Mouse (Mus musculus) left cerebral cortex, adult 2 months (tissue): ENCODE measurements around the gene Mast2. TPM values are rescaled to one million over a fixed set of nuclear protein-coding genes. Genes with fewer than 3 reads are reported as not detected.

Source experiments
- DNase-seq, 2 experiments: peaks; one replicate each; pipeline ENCODE4 v3.0.0; 2021 to 2022; ENCODE audit warnings: low spot score in 2 of 2, mixed read lengths in 1 of 2; ENCODE audit errors: extremely low spot score in 1 of 2
- H3K27ac ChIP-seq: fragments of 200-600 bp; 2 replicates; pipeline ENCODE4 v1.8.1; 2022
- H3K4me3 ChIP-seq: fragments of 200-600 bp; 2 replicates; pipeline ENCODE4 v1.8.1; 2022
- CTCF ChIP-seq: fragments of 200-600 bp; IDR thresholded peaks from 2 replicates; pipeline ENCODE4 v1.8.1; 2022; ENCODE audit warnings: antibody characterized with exemption, mild to moderate bottlenecking, moderate library complexity
- intact Hi-C: fragments of 180-260 bp; cut with DNase I; formaldehyde crosslinking; loops from one replicate; pipeline ENCODE4 v1.15.1; 2025
- total RNA-seq, 2 experiments: library from RNA; stranded (reverse); gene quantifications; 2 replicates each; pipeline ENCODE4 v1.2.3; 2021

The Mast2 gene
- total RNA-seq, 2 experiments from 2014 or later = 115 to 121 TPM

- TF ChIP-seq CTCF = no peak
- DNase-seq = no peak
- intact Hi-C loops = no loop called here
- H3K27ac ChIP-seq = peak overlapping the region; percentile 86; the same call in 1 of the 2 replicates
- H3K4me3 ChIP-seq = no peak overlapping the region
Observed at GRCm38 (mm10) chr4:116406668-116407067, 57.3 kb downstream of the Mast2 start.

GRCm38 (mm10) chr4:116405955-116406351, 58.0 kb downstream of the Mast2 start:
- TF ChIP-seq CTCF = no peak
- Histone ChIP-seq H3K27ac (peak overlapping the region; percentile 86), H3K4me3 (peak overlapping the region; percentile 52)
- intact Hi-C loops = no loop called here
- DNase-seq = peak in 1 of 2 experiments; percentile 30

- H3K4me3 ChIP-seq = peak overlapping the region; percentile 52
- H3K27ac ChIP-seq = peak overlapping the region; percentile 86
- TF ChIP-seq CTCF = no peak
- DNase-seq = no peak
- intact Hi-C loops = no loop called here
Observed at GRCm38 (mm10) chr4:116405276-116405954, 58.6 kb downstream of the Mast2 start.

GRCm38 (mm10) chr4:116403884-116404283, 60.1 kb downstream of the Mast2 start:
- DNase-seq = no peak
- Histone ChIP-seq H3K4me3 (peak overlapping the region; percentile 52; the same call in 1 of the 2 replicates), H3K27ac (peak overlapping the region; percentile 22; the same call in 1 of the 2 replicates)
- intact Hi-C loops = loop anchor here (1.0 to 5.0 kb wide), 2 partner anchors 62 to 237 kb away; partner anchors contain the start of gene Tspan1
- peak; percentile 27 for TF ChIP-seq CTCF

- no peak overlapping the region for H3K27ac ChIP-seq
- DNase-seq = no peak
- TF ChIP-seq CTCF = no peak
- intact Hi-C loops = loop anchor here (5.0 kb wide), 1 partner anchor 235 kb away; the partner anchor contains the start of gene Tspan1
- no peak overlapping the region for H3K4me3 ChIP-seq
Observed at GRCm38 (mm10) chr4:116402708-116403107, 61.3 kb downstream of the Mast2 start.

GRCm38 (mm10) chr4:116398051-116398450, 65.9 kb downstream of the Mast2 start:
- no peak overlapping the region for H3K4me3 ChIP-seq
- TF ChIP-seq CTCF = no peak

GRCm38 (mm10) chr4:116377973-116378667, 85.9 kb downstream of the Mast2 start:
- H3K27ac ChIP-seq = no peak overlapping the region
- no peak overlapping the region for H3K4me3 ChIP-seq
- no peak for DNase-seq
- intact Hi-C loops = no loop called here
- no peak for TF ChIP-seq CTCF

More at GRCm38 (mm10) chr4:116398051-116398450, 65.9 kb downstream of the Mast2 start:
- intact Hi-C loops = no loop called here
- DNase-seq = no peak
- H3K27ac ChIP-seq = no peak overlapping the region

- no peak overlapping the region for H3K4me3 ChIP-seq
- TF ChIP-seq CTCF = no peak
- DNase-seq = peak; percentile 24 to 44
- no peak overlapping the region for H3K27ac ChIP-seq
- intact Hi-C loops = no loop called here
Observed at GRCm38 (mm10) chr4:116371676-116372075, 92.3 kb downstream of the Mast2 start.

GRCm38 (mm10) chr4:116358099-116358498, 105.9 kb downstream of the Mast2 start:
- intact Hi-C loops = no loop called here
- TF ChIP-seq CTCF = peak; percentile 7; the same call in 1 of the 2 replicates

GRCm38 (mm10) chr4:116352919-116353318, 111.1 kb downstream of the Mast2 start:
- TF ChIP-seq CTCF = no peak
- H3K27ac ChIP-seq = no peak overlapping the region
- intact Hi-C loops = no loop called here
- no peak overlapping the region for H3K4me3 ChIP-seq
- no peak for DNase-seq

More at GRCm38 (mm10) chr4:116358099-116358498, 105.9 kb downstream of the Mast2 start:
- DNase-seq = no peak
- H3K4me3 ChIP-seq = no peak overlapping the region
- no peak overlapping the region for H3K27ac ChIP-seq

- no peak for TF ChIP-seq CTCF
- H3K27ac ChIP-seq = no peak overlapping the region
- intact Hi-C loops = no loop called here
- DNase-seq = no peak
- H3K4me3 ChIP-seq = no peak overlapping the region
Observed at GRCm38 (mm10) chr4:116352496-116352895, 111.5 kb downstream of the Mast2 start.

- intact Hi-C loops = loop anchor here (1.0 to 5.0 kb wide), 4 partner anchors 62 to 175 kb away; partner anchors contain the start of genes Ipp and Tspan1
- peak; percentile 79 for TF ChIP-seq CTCF
- peak; percentile 44 to 54 for DNase-seq
- no peak overlapping the region for H3K4me3 ChIP-seq
- no peak overlapping the region for H3K27ac ChIP-seq
Observed at GRCm38 (mm10) chr4:116342119-116342518, 121.9 kb downstream of the Mast2 start.
